ENCODE assay signal across 9 mouse cellular contexts in the genomic region with DNA sequence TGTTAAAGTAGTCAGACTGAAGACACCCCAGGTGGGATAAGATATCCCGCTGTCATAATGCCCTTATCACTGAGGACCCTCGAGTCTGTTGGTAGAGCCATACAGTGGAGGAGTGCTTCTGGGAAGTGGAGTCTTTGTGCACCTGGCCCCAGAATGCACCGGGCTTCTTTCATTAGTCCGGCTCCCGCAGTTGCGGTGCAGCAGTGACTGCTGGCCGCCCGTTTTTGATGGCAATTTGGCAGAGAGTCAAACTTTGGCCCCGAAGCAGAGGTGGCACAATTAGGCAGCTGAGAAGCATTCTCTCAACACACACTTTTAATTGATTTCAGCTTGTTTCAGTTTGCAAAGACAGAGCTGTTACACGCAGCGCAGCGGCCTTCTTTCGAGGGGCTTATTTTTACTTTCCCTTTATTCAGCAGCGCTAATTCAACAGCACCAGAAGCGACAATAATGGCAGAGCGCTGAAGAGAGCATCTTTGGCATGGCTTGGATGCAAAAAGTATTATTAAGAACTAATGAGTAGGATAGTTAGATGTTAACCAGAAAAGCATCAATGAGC.
A peak's percentile ranks its signal among the peaks of the same experiment; 100 is the strongest.
DNase-seq lines count a peak whose midpoint lies in the region; ATAC-seq and TF ChIP-seq lines count a peak whose summit lies in the region.
"Had no signal": no experiment of that assay in that cellular context is flagged by ENCODE, and none has a peak within 500 bp of the region (broad histone marks: within the 10 kb centered on the region; RNA-seq: fewer than 3 reads in every experiment).

No protein-coding gene starts in this region.

- no peak for TF ChIP-seq POLR2A in cerebellum, adult 2 months (IDR thresholded peaks at IDR 0.05; ENCODE audit: borderline replicate concordance, insufficient read depth, low read length)
- TF ChIP-seq POLR2A in olfactory bulb, adult 2 months (IDR thresholded peaks at IDR 0.05; ENCODE audit: insufficient read depth, low read depth, low read length), result no peak

- peaks cover 6% of the 10 kb centered on the region for H3K4me1 ChIP-seq in cerebellum, adult 2 months (ENCODE audit: control insufficient read depth, insufficient read depth, low read length)
- no peaks in the 10 kb centered on the region for H3K4me1 ChIP-seq in hindbrain, embryonic 16.5 days (ENCODE audit: control insufficient read depth, insufficient read depth, low read depth, low read length)
- peaks cover 3% of the 10 kb centered on the region for H3K4me1 ChIP-seq in olfactory bulb, adult 2 months (ENCODE audit: control insufficient read depth, insufficient read depth, low read length)

- DNase-seq in cerebellum, postnatal 10 days, result peak; percentile 43 to 53
- DNase-seq in cerebellum, adult 2 months, result no peak
- DNase-seq in left cerebral cortex, postnatal 4 days, result peak; percentile 34
- DNase-seq in left cerebral cortex, adult 18-20 months (ENCODE audit: low spot score in 2 of 2), result no peak
- DNase-seq in heart, postnatal 36 days, result no peak
- no peak for DNase-seq in adrenal gland, postnatal 25 days
- DNase-seq: adrenal gland, adult 2 months had no signal

- no peaks in the 10 kb centered on the region for H3K9me3 ChIP-seq in hindbrain, embryonic 16.5 days (ENCODE audit: control insufficient read depth, low read length)

- no peak for ATAC-seq in hindbrain, embryonic 16.5 days

- peak overlapping the region; percentile 31 for H3K4me2 ChIP-seq in hindbrain, embryonic 16.5 days (ENCODE audit: low read length)

- intact Hi-C loops in left cerebral cortex, postnatal 4 days (cut with DNase I), result no loop called here
- intact Hi-C loops in heart, postnatal 36 days (cut with DNase I), result no loop called here

- no peak overlapping the region for H3K9ac ChIP-seq in hindbrain, embryonic 16.5 days (ENCODE audit: low read depth, low read length)

- no peak overlapping the region for H3K4me3 ChIP-seq in cerebellum, adult 2 months (replicated peaks; ENCODE audit: insufficient read depth, low read depth, low read length)
- no peak overlapping the region for H3K4me3 ChIP-seq in hindbrain, embryonic 16.5 days (ENCODE audit: low read length)
- H3K4me3 ChIP-seq in olfactory bulb, adult 2 months (ENCODE audit: insufficient read depth, low read depth, low read length), result peak overlapping the region; percentile 37; the same call in 1 of the 2 replicates

- no peak overlapping the region for H3K27ac ChIP-seq in cerebellum, adult 2 months (ENCODE audit: insufficient read depth, low read length)
- H3K27ac ChIP-seq in hindbrain, embryonic 16.5 days (ENCODE audit: low read depth, low read length), result no peak overlapping the region
- H3K27ac ChIP-seq in olfactory bulb, adult 2 months (ENCODE audit: insufficient read depth, low read depth, low read length), result no peak overlapping the region

- 62% methylated on average over 16 of the region's 16 CpGs for WGBS in cerebellum, adult 2 months
- WGBS in hindbrain, embryonic 16.5 days, result 47% methylated on average over 16 of the region's 16 CpGs
- WGBS in olfactory bulb, adult 2 months, result 19% methylated on average over 16 of the region's 16 CpGs

- no peaks in the 10 kb centered on the region for H3K27me3 ChIP-seq in cerebellum, adult 2 months (ENCODE audit: control insufficient read depth, insufficient read depth, low read length)
- H3K27me3 ChIP-seq in hindbrain, embryonic 16.5 days (replicated peaks; ENCODE audit: control insufficient read depth, insufficient read depth, low read length), result no peaks in the 10 kb centered on the region

- no peak for TF ChIP-seq CTCF in cerebellum, adult 2 months (IDR thresholded peaks at IDR 0.05; ENCODE audit: borderline replicate concordance, insufficient read depth, low read depth, low read length)
- no peak for TF ChIP-seq CTCF in olfactory bulb, adult 2 months (IDR thresholded peaks at IDR 0.05; ENCODE audit: insufficient read depth, low read depth, low read length)

- H3K36me3 ChIP-seq in hindbrain, embryonic 16.5 days (ENCODE audit: control insufficient read depth, insufficient read depth, low read length), result no peaks in the 10 kb centered on the region

Comparison
In these comparisons a context has a peak if more than half of its experiments do, and no peak if none do; other contexts are left out.
1. DNase-seq: peak in cerebellum, postnatal 10 days (2 of 2) and left cerebral cortex, postnatal 4 days (single experiment); none in cerebellum, adult 2 months (0 of 2), left cerebral cortex, adult 18-20 months (0 of 2), heart, postnatal 36 days (0 of 2) and adrenal gland, postnatal 25 days (single experiment).